Mouse (Mus musculus): ENCODE measurements around the gene Gcfc2. TPM values are rescaled to one million over a fixed set of nuclear protein-coding genes. Genes with fewer than 3 reads are reported as not detected.

Gcfc2 gene
- 14.9 and 17.0 TPM in 2 replicates for polyA plus RNA-seq (2016; fragmentation: Nextera tagmentation; extraction: Ambion mirVana)

DNA sequence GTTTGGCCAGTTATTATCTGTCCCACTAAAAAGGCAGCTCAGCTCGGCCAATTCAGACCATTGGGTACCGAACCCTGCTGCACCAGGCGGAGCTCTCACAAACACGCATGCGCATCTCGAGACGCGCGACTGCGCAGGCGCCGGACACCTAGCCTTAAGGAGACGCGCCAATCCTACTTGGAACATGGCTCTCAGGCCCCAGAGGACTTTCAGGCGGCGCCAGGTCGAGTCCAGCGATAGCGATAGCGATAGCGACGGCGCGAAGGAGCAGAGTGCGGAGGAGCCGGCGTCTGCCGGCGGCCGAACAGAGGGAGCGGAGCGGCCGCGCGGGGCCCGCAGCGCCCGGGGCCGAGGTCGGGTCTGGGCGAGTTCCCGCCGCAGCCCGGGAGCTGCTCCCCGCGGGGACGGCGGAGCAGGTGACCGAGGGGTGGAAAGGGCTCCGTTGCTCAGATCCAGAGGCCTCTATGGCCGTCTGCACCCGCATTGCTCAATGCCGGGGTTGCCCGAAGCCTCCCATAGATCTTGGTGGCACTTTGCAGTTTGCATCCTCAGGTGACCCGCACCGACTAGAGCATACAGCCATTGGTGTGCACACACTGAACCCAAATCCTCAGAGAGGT lies at the start of gene Gcfc2:
Gene Gcfc2 (plus strand): TSS at position 147 of the 620 bp plus-strand sequence.
- Histone ChIP-seq H3K36me3 (peaks cover 29% of the 10 kb centered on the region), H3K9me3 (no peaks in the 10 kb centered on the region), H3K9ac (replicated peaks) (peak within 1 kb of the TSS; percentile 95), H3K4me3 (peak within 1 kb of the TSS; percentile 89), H3K4me1 (peaks cover 12% of the 10 kb centered on the region), H3K4me2 (replicated peaks) (peak within 1 kb of the TSS; percentile 71), H3K27ac (replicated peaks) (0 out of 2 replicates have a peak within 1 kb of the TSS, but pooled peaks have one; percentile 35), H3K27me3 (no peaks in the 10 kb centered on the region)
- peak; percentile 94 for ATAC-seq (ENCODE audit: low FRiP score, low read depth)
- under 1% methylated on average over 56 of the region's 56 CpGs for WGBS

DNA sequence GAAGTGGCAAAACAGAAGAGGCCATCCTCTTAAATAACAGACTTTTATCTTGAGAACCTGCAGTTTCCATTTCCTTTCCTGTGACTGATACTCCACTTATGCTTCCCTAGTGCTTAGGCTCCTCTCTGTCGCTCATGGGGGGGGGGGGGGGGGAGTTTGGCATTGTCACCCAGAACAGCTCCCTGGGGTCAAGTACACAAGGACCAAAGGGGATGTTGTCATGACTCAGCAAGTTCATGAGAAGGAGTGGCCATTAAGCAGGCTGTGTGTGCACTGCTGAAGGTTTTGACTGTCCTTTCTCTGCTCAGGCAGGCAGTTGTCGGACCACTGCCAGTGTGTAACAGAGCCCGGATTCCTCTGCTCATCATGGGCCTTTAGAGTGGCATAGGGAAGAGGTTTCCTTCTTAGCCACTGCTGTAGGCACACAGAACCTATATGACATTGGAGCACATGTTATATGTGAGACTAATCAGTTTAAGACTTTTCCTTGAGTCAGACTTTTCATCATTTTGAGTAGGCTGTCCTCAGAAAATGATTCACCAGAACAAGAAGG lies 27.7 kb upstream of the Gcfc2 start:
- H3K9me3 ChIP-seq: no peaks in the 10 kb centered on the region
- H3K27ac ChIP-seq (replicated peaks): no peak overlapping the region
- no peak overlapping the region for H3K4me3 ChIP-seq
- no peak overlapping the region for H3K9ac ChIP-seq (replicated peaks)
- no peaks in the 10 kb centered on the region for H3K27me3 ChIP-seq
- H3K4me2 ChIP-seq (replicated peaks): no peak overlapping the region
- no peaks in the 10 kb centered on the region for H3K4me1 ChIP-seq
- 61% methylated on average over 3 of the region's 3 CpGs for WGBS
- no peak for ATAC-seq (ENCODE audit: low FRiP score, low read depth)
- H3K36me3 ChIP-seq: no peaks in the 10 kb centered on the region

DNA sequence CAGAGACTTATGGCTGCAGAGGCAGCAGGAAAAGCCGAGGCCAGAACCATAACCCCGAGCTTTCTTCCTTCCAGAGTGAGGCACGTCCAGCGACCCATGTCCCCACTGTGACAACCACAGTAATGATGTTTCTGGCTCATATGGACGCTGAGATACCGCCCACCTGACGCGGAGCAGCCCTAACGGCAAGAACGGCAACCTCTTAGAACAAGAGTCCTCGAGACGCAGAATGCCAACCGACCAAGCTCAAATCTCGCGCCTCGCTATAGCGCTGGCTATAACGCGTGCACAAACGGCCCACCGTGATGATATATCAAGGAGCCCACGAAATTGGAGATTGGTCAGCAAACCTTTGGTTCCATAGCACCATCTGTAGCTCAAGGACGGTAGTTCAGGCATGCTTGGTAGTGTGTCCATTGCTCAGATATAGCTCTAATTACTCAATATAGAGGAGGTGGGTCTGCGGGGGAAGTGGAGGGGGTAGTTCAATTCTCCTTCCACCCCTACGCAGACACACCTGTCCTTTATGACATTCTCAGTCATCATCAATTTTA lies 13.1 kb upstream of the Gcfc2 start:
- H3K9ac ChIP-seq (replicated peaks): no peak overlapping the region
- no peaks in the 10 kb centered on the region for H3K36me3 ChIP-seq
- H3K27ac ChIP-seq (replicated peaks): no peak overlapping the region
- no peak for ATAC-seq (ENCODE audit: low FRiP score, low read depth)
- no peak overlapping the region for H3K4me2 ChIP-seq (replicated peaks)
- WGBS: 90% methylated on average over 25 of the region's 25 CpGs
- no peaks in the 10 kb centered on the region for H3K4me1 ChIP-seq
- no peaks in the 10 kb centered on the region for H3K9me3 ChIP-seq
- no peaks in the 10 kb centered on the region for H3K27me3 ChIP-seq
- no peak overlapping the region for H3K4me3 ChIP-seq

DNA sequence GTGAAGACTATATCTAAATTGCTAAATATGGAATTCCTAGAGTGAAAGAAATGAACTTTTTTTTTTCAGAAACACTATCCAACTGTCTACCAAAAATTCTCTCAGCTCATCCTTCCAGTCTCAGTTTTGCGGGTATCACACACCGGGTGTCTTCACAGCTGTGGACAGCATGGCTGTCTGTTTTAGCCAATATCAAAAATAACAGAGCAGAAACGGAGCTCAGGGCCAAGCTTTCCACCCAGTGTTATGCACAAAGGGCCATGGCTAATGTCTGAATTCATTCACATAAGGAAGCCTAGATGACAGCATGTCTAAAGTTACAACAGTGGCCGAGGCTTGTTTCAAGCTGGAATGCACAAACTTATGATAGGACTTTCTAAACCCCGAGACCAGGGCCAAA lies 12.2 kb upstream of the Gcfc2 start:
- Histone ChIP-seq H3K9ac (replicated peaks) (no peak overlapping the region), H3K27me3 (no peaks in the 10 kb centered on the region), H3K4me2 (replicated peaks) (no peak overlapping the region), H3K9me3 (no peaks in the 10 kb centered on the region), H3K36me3 (no peaks in the 10 kb centered on the region), H3K27ac (replicated peaks) (no peak overlapping the region), H3K4me1 (no peaks in the 10 kb centered on the region), H3K4me3 (no peak overlapping the region)
- ATAC-seq (ENCODE audit: low FRiP score, low read depth): no peak
- 91% methylated on average over 5 of the region's 5 CpGs for WGBS

DNA sequence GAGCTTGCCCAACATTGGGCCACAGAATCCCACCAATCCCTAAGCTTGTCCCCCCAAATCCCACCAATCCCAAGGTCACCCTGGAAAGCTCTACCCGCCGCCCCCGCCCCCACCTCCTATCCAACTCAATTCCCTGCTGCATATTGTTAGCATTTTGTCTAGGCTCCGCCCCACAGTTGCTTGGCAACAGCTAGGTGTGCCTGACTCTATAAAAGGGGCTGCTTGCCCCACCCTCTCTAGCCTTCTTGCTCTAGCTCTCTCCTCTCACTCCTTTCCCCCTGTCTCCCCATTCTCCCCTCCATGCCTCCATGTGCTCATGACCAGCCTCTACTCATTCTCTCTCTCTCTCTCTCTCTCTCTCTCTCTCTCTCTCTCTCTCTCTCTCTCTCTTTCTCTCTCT lies 11.8 kb upstream of the Gcfc2 start:
- H3K4me3 ChIP-seq: no peak overlapping the region

DNA sequence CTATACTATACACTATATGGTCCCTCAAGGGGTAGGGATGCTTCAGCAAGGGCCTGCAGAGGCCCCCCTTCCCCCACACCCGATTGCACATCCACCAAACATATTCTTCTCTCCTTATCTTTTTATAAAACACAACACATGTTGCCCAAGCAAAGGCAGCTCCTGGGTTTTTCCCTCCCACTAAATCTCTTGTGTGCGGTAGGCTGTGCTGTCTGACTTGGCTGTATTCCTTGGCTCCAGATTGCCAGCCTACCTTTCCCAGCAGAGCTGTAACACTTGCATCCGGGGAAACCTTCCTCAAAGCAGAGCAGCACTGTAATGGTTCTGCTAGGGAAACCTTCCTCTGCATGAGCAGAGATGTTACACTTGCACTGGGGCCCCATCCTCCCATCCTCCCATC lies 11.3 kb upstream of the Gcfc2 start:
- Histone ChIP-seq H3K36me3 (no peaks in the 10 kb centered on the region), H3K9ac (replicated peaks) (no peak overlapping the region), H3K4me3 (no peak overlapping the region), H3K4me2 (replicated peaks) (no peak overlapping the region), H3K4me1 (no peaks in the 10 kb centered on the region), H3K27ac (replicated peaks) (no peak overlapping the region), H3K27me3 (no peaks in the 10 kb centered on the region), H3K9me3 (no peaks in the 10 kb centered on the region)
- no peak for ATAC-seq (ENCODE audit: low FRiP score, low read depth)
- WGBS: 82% methylated on average over 3 of the region's 3 CpGs

More for the DNA sequence above, 11.8 kb upstream of the Gcfc2 start:
- Histone ChIP-seq H3K27me3 (no peaks in the 10 kb centered on the region), H3K4me1 (no peaks in the 10 kb centered on the region), H3K4me2 (replicated peaks) (no peak overlapping the region), H3K9ac (replicated peaks) (no peak overlapping the region), H3K27ac (replicated peaks) (no peak overlapping the region), H3K9me3 (no peaks in the 10 kb centered on the region), H3K36me3 (no peaks in the 10 kb centered on the region)
- ATAC-seq (ENCODE audit: low FRiP score, low read depth): no peak
- WGBS: 82% methylated on average over 4 of the region's 4 CpGs

DNA sequence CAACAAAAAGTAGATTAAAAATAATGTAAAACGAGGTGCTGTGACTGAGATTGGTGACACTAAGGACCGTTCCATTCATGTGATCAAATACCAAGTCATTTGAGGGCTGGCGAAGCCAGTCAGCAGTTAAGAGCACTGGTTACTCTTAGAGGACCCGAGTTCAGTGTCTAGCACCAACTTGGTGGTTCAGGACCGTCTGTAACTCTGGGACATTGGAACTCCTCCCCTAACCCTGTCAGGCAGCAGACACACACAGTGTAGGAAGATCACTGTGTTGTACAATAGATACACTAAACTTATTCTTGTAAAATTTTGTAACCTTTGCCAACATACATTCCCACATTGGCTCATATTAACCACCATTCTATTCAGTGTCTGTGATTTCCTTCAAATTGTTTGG lies 835 bp downstream of the Gcfc2 start:
- Histone ChIP-seq H3K9ac (replicated peaks) (peak overlapping the region; percentile 95), H3K36me3 (peaks cover 33% of the 10 kb centered on the region), H3K4me3 (peak overlapping the region; percentile 89), H3K27me3 (no peaks in the 10 kb centered on the region), H3K4me2 (replicated peaks) (peak overlapping the region; percentile 71), H3K27ac (replicated peaks) (no peak overlapping the region), H3K9me3 (no peaks in the 10 kb centered on the region), H3K4me1 (peaks cover 12% of the 10 kb centered on the region)
- 17% methylated on average over 5 of the region's 5 CpGs for WGBS
- 0 out of 2 replicates have a peak, but pooled peaks have one; percentile 45 for ATAC-seq (ENCODE audit: low FRiP score, low read depth)

DNA sequence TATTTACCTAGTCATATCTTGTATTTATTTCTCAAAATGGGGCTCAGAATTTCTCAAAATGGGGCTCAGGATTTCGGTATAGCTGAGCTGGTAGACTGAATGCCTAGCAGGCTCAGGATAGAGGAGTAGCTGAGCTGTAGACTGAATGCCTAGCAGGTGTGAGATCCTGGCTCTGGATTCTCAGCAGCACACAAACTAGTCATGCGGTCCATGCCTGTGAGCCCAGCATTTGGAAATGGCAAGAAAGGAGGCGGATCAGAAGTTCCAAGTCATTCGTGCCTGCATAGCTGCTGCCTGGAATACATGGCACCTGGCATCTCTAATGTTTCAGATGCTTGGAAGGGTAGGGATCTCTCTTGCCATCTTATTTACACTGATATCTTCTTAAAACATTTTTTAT lies 5.9 kb downstream of the Gcfc2 start:
- H3K4me1 ChIP-seq: peaks cover 10% of the 10 kb centered on the region
- peaks cover 75% of the 10 kb centered on the region for H3K36me3 ChIP-seq
- no peak overlapping the region for H3K9ac ChIP-seq (replicated peaks)
- H3K27ac ChIP-seq (replicated peaks): no peak overlapping the region
- 0 out of 2 replicates have a peak, but pooled peaks cover 5% of the 10 kb centered on the region for H3K9me3 ChIP-seq
- H3K4me2 ChIP-seq (replicated peaks): no peak overlapping the region
- H3K4me3 ChIP-seq: no peak overlapping the region
- WGBS: 94% methylated on average over 4 of the region's 4 CpGs
- no peaks in the 10 kb centered on the region for H3K27me3 ChIP-seq
- ATAC-seq (ENCODE audit: low FRiP score, low read depth): no peak

DNA sequence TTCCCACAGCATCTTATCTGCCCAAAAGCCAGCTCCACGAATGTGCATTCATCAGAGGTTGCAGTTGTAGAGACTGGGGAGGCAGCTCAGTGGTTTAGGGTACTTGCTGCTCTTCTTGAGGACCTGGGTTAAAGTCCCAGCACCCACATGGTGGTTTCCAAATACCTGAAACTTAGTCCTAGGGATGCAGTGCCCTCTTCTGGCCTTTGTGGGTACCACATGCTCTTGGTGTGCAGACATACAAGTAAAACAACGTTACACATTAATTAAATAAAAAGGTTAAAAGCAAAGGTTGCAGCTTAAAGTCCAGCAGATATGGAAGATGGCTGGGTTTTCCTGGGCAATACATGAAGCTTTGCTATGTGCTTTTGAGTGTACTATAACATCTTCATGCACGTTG lies 9.8 kb downstream of the Gcfc2 start:
- Histone ChIP-seq H3K4me2 (replicated peaks) (no peak overlapping the region), H3K27ac (replicated peaks) (no peak overlapping the region), H3K9ac (replicated peaks) (no peak overlapping the region), H3K9me3 (0 out of 2 replicates have a peak, but pooled peaks cover 5% of the 10 kb centered on the region), H3K36me3 (peaks cover 72% of the 10 kb centered on the region), H3K27me3 (no peaks in the 10 kb centered on the region), H3K4me1 (no peaks in the 10 kb centered on the region), H3K4me3 (no peak overlapping the region)
- WGBS: 87% methylated on average over 3 of the region's 3 CpGs
- no peak for ATAC-seq (ENCODE audit: low FRiP score, low read depth)

DNA sequence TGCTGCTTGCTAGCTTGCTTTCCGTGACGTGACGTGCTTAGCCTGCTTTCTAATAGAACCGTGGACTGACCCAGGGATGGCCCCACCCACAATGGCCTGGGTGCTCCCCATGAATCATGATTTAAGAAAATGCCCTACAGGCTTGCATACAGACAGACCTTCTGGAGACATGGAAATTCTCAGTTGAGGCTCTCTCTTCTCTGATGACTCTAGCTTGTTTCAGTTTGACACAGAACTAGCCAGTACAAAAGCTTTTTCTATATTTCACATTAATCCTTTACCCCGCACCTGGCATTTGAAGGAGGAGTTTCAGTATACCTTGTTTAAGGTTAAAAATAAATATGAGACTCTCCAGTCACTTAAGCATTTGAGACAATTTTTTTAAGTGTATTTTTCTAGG lies 18.2 kb downstream of the Gcfc2 start:
- no peaks in the 10 kb centered on the region for H3K27me3 ChIP-seq
- H3K9ac ChIP-seq (replicated peaks): no peak overlapping the region
- no peak overlapping the region for H3K4me2 ChIP-seq (replicated peaks)
- H3K4me3 ChIP-seq: no peak overlapping the region
- H3K4me1 ChIP-seq: no peaks in the 10 kb centered on the region
- WGBS: 91% methylated on average over 5 of the region's 5 CpGs
- H3K36me3 ChIP-seq: peaks cover 73% of the 10 kb centered on the region
- no peak for ATAC-seq (ENCODE audit: low FRiP score, low read depth)
- no peak overlapping the region for H3K27ac ChIP-seq (replicated peaks)
- H3K9me3 ChIP-seq: no peaks in the 10 kb centered on the region

DNA sequence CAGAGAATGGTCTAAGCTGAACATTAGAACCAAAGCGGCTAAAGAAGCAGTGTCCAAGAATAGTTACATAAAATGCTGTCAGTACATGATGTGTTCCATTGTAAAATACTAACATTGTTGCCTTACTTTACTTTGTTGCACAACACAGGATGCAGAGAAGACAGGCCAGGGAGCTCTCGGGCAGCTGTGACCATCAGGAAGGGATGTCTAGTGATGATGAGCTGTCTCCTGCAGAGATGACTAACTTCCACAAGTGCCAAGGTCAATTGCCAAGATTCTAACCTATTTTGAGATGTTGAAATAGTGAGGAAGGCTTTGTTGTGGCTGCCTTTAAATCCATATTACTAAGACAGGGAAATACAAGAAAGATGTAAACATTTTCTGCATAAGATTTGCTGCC lies 19.8 kb downstream of the Gcfc2 start:
- no peaks in the 10 kb centered on the region for H3K4me1 ChIP-seq

DNA sequence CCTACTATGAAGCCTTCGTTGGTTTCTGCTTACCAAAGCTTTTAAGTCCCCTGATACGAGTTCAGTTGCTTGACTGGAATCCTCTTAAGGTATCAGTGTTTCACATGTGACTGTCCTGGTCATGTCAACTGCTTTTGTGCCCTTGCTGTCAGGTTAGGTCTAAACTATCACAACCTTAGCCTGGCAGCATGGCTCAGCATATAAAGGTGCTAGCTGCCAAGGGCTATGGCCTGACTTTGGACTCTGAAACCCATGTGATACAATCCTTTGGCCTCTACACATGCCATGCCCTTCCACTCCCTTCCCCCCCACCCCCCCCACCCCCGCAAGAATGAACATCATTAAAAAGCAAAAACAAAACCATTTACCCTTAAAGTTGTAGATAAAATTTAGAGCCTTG lies 21.0 kb downstream of the Gcfc2 start:
- Histone ChIP-seq H3K36me3 (peaks cover 93% of the 10 kb centered on the region), H3K9ac (replicated peaks) (no peak overlapping the region), H3K4me3 (no peak overlapping the region), H3K9me3 (no peaks in the 10 kb centered on the region), H3K4me1 (no peaks in the 10 kb centered on the region), H3K27ac (replicated peaks) (no peak overlapping the region), H3K27me3 (no peaks in the 10 kb centered on the region), H3K4me2 (replicated peaks) (no peak overlapping the region)
- WGBS: 91% methylated on average over 3 of the region's 3 CpGs
- no peak for ATAC-seq (ENCODE audit: low FRiP score, low read depth)

More for the DNA sequence above, 19.8 kb downstream of the Gcfc2 start:
- H3K4me2 ChIP-seq (replicated peaks): no peak overlapping the region
- WGBS: 94% methylated on average over 2 of the region's 2 CpGs
- no peak overlapping the region for H3K27ac ChIP-seq (replicated peaks)
- no peaks in the 10 kb centered on the region for H3K27me3 ChIP-seq
- H3K9me3 ChIP-seq: no peaks in the 10 kb centered on the region
- H3K36me3 ChIP-seq: peaks cover 84% of the 10 kb centered on the region
- no peak overlapping the region for H3K9ac ChIP-seq (replicated peaks)
- no peak for ATAC-seq (ENCODE audit: low FRiP score, low read depth)
- H3K4me3 ChIP-seq: no peak overlapping the region

Data from midbrain, embryonic 12.5 days (tissue).